Mouse (Mus musculus) intestine, embryonic 14.5 days (tissue): Measurements from ENCODE around the gene Sp110. TPM values are rescaled to one million over a fixed set of nuclear protein-coding genes. Genes with fewer than 3 reads are reported as not detected.

Experiments used
- polyA plus RNA-seq: library from polyadenylated mRNA; unstranded; fragments of >200 nt; fragmentation: Nextera tagmentation; extraction: Ambion mirVana; gene quantifications from 2 replicates; pipeline ENCODE4 v1.2.1, GENCODE M21; 2014

Gene Sp110
- polyA plus RNA-seq, 1 experiment from 2014 or later: 2.4 TPM

Other genes starting within 250 kb of the Sp110 start
- gene G530012D18Rik, start 23.1 kb downstream of the Sp110 start, polyA plus RNA-seq: not detected in 2 replicates
- 1.3 and 1.4 TPM in 2 replicates for gene Sp140, start 1.6 kb upstream of the Sp110 start, polyA plus RNA-seq
- gene Sp100, start 51.2 kb upstream of the Sp110 start, polyA plus RNA-seq: 1.8 and 2.0 TPM in 2 replicates
- 0.67 and 1.1 TPM in 2 replicates for gene A630001G21Rik, start 179.8 kb upstream of the Sp110 start, polyA plus RNA-seq
- 43.5 and 46.2 TPM in 2 replicates for gene Cab39, start 194.6 kb upstream of the Sp110 start, polyA plus RNA-seq